Mouse (Mus musculus): Measurements from ENCODE around the gene Napepld. TPM values are rescaled to one million over a fixed set of nuclear protein-coding genes. Genes with fewer than 3 reads are reported as not detected.
"Not testable (repeated sequence)": the region's sequence is repeated elsewhere in the genome, so short reads cannot be mapped to it uniquely, and the experiment has no call there.

Gene Napepld
- polyA plus RNA-seq, 1 experiment from 2014 or later = 4.2 TPM

DNA sequence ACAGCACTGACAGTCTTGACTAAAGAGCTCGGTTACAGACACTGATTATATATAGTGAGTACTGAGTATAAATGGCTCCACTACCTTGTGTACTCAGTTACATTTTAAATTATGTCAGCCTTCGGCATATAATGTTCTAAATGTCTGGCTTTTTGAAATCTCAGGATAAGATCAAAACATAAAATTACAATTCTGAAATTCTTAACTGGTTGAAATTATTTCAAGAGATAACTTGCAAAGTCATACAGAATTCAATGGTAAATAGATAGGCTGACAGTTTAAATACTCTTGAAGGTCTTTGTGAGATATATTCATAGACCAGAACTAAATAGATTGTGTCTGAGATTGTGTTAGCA, 791 bp upstream of the Napepld start:
- Histone ChIP-seq H3K4me3 (ENCODE audit: low read depth, low read length) (peak overlapping the region; percentile 55), H3K36me3 (ENCODE audit: control insufficient read depth, insufficient read depth, low read length) (no peaks in the 10 kb centered on the region), H3K9me3 (replicated peaks; ENCODE audit: control insufficient read depth, low read length) (no peaks in the 10 kb centered on the region), H3K9ac (ENCODE audit: low read depth, low read length) (peak overlapping the region; percentile 81), H3K4me1 (ENCODE audit: control insufficient read depth, insufficient read depth, low read length) (no peaks in the 10 kb centered on the region; the same call in 1 of the 2 replicates), H3K4me2 (peak overlapping the region; percentile 90), H3K27me3 (ENCODE audit: control insufficient read depth, insufficient read depth, low read length) (no peaks in the 10 kb centered on the region), H3K27ac (ENCODE audit: low read depth, low read length) (peak overlapping the region; percentile 90)
- 58% methylated on average over 2 of the region's 2 CpGs for WGBS (ENCODE audit: insufficient replicate concordance)
- no peak; the same call in 1 of the 2 replicates for ATAC-seq (replicated peaks; ENCODE audit: insufficient number of reproducible peaks, low FRiP score, low TSS enrichment)

DNA sequence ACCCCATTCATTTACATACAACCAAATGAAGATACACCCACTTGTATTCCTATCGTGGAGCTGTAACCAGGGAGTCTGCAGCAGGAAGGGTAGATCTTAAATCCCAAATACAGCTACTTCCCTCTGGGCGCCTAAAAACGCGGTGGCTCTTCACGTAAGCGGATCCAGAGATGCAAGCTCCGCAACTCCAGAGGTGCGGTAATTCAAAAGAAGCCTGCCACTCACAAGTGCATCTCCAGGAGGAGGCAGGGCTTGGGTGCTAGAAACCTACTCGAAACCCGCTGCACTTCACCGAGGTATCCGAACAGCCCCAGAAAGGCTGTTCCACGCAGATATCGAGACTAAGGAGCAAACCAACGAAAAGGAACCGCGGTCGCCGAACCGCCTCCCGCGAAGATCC, 262 bp downstream of the Napepld start:
- no peaks in the 10 kb centered on the region; the same call in 1 of the 2 replicates for H3K4me1 ChIP-seq (ENCODE audit: control insufficient read depth, insufficient read depth, low read length)
- no peaks in the 10 kb centered on the region for H3K9me3 ChIP-seq (replicated peaks; ENCODE audit: control insufficient read depth, low read length)
- no peaks in the 10 kb centered on the region for H3K36me3 ChIP-seq (ENCODE audit: control insufficient read depth, insufficient read depth, low read length)
- H3K27ac ChIP-seq (ENCODE audit: low read depth, low read length) = peak overlapping the region; percentile 90; the same call in 1 of the 2 replicates
- WGBS (ENCODE audit: insufficient replicate concordance) = under 1% methylated on average over 22 of the region's 22 CpGs
- ATAC-seq (replicated peaks; ENCODE audit: insufficient number of reproducible peaks, low FRiP score, low TSS enrichment) = no peak
- H3K4me2 ChIP-seq = peak overlapping the region; percentile 90
- peak overlapping the region; percentile 72 for H3K9ac ChIP-seq (ENCODE audit: low read depth, low read length)
- H3K27me3 ChIP-seq (ENCODE audit: control insufficient read depth, insufficient read depth, low read length) = no peaks in the 10 kb centered on the region
- peak overlapping the region; percentile 55 for H3K4me3 ChIP-seq (ENCODE audit: low read depth, low read length)

DNA sequence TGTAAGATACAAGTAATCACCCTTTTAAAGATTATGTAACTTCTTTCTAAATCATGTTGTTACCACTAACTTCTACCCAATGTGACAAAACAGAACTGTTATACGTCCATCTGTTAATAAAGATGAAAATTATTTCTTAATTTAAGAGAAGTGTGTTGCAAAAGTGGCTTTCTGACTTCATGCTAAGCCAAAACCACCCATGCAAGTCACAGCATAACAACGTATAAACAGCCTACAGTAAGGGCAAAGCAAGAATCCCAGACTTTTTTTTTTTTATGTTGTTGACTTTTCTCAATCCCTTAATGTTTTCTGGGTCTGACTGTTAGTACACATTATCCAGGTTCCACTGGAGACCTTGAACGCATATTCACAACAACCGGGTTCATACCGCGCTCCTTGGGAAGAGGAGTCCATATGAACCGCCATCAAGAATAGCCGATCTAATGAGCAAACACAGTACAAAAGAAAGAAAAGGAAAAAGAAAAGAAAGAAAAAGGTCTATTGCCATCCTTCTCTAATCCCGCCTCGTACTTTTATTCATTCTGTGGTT, 849 bp downstream of the Napepld start:
- peak overlapping the region; percentile 72 for H3K9ac ChIP-seq (ENCODE audit: low read depth, low read length)
- H3K27me3 ChIP-seq (ENCODE audit: control insufficient read depth, insufficient read depth, low read length) = no peaks in the 10 kb centered on the region
- no peaks in the 10 kb centered on the region for H3K36me3 ChIP-seq (ENCODE audit: control insufficient read depth, insufficient read depth, low read length)
- peak overlapping the region; percentile 55 for H3K4me3 ChIP-seq (ENCODE audit: low read depth, low read length)
- no peaks in the 10 kb centered on the region for H3K9me3 ChIP-seq (replicated peaks; ENCODE audit: control insufficient read depth, low read length)
- ATAC-seq (replicated peaks; ENCODE audit: insufficient number of reproducible peaks, low FRiP score, low TSS enrichment) = no peak
- H3K27ac ChIP-seq (ENCODE audit: low read depth, low read length) = no peak overlapping the region
- H3K4me2 ChIP-seq = peak overlapping the region; percentile 90
- WGBS (ENCODE audit: insufficient replicate concordance) = 21% methylated on average over 10 of the region's 10 CpGs
- no peaks in the 10 kb centered on the region; the same call in 1 of the 2 replicates for H3K4me1 ChIP-seq (ENCODE audit: control insufficient read depth, insufficient read depth, low read length)

DNA sequence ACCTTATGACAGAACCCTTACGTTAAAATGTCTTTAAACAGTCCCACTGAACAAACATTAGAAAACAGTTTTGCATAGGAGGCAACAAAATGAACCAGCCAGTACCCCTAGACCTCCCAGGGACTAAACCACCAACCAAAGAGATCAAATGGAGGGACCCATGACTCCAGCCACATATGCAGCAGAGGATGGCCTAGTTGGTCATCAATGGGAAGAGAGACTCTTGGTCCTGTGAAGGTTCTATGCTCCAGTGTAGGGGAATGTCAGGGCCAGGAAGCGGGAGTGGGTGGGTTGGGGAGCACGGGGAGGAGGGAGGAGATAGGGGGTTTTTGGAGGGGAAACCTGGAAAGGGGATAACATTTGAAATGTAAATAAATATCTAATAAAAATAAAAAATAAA, 1.6 kb downstream of the Napepld start:
- WGBS (ENCODE audit: insufficient replicate concordance) = 91% methylated on average over 3 of the region's 3 CpGs
- H3K4me2 ChIP-seq; H3K9ac ChIP-seq (ENCODE audit: low read depth, low read length); H3K36me3 ChIP-seq (ENCODE audit: control insufficient read depth, insufficient read depth, low read length); H3K4me1 ChIP-seq (ENCODE audit: control insufficient read depth, insufficient read depth, low read length); ATAC-seq (replicated peaks; ENCODE audit: insufficient number of reproducible peaks, low FRiP score, low TSS enrichment); H3K9me3 ChIP-seq (replicated peaks; ENCODE audit: control insufficient read depth, low read length); H3K27me3 ChIP-seq (ENCODE audit: control insufficient read depth, insufficient read depth, low read length); H3K4me3 ChIP-seq (ENCODE audit: low read depth, low read length); H3K27ac ChIP-seq (ENCODE audit: low read depth, low read length): not testable (repeated sequence)

DNA sequence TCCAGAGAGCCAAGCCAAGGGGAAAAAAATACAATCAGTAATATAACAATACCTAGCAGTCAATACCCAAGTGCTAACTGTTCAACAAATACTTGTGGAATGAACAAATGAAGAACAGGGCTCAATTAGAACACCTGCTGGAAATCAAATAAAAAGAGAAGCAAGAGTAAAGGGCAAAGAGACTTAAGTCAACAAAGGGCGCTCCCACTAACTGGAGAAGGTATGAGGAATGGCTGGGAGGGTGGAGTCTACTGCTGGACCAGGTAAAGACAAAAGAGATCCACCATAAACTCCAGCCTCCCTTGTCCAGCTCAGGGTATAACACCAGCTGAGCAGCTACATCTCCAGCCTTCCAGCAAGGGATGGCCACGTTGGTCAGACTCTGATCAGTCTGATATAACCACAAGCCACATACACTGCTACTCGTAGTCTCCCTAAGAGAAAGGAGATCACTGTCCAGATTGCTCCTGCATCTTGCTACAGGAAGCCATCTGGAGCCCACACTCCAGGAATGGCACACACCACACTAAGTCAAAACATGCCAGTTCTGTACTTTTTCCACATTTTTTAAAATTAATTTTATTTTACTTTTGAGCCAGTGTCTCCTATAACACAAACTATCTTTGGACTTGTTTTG, 6.2 kb downstream of the Napepld start:
- Histone ChIP-seq H3K4me1 (ENCODE audit: control insufficient read depth, insufficient read depth, low read length) (no peaks in the 10 kb centered on the region), H3K36me3 (ENCODE audit: control insufficient read depth, insufficient read depth, low read length) (no peaks in the 10 kb centered on the region), H3K27ac (ENCODE audit: low read depth, low read length) (no peak overlapping the region), H3K27me3 (ENCODE audit: control insufficient read depth, insufficient read depth, low read length) (no peaks in the 10 kb centered on the region), H3K4me2 (no peak overlapping the region), H3K9ac (ENCODE audit: low read depth, low read length) (no peak overlapping the region), H3K4me3 (ENCODE audit: low read depth, low read length) (no peak overlapping the region), H3K9me3 (replicated peaks; ENCODE audit: control insufficient read depth, low read length) (no peaks in the 10 kb centered on the region)
- 80% methylated on average over 3 of the region's 3 CpGs for WGBS (ENCODE audit: insufficient replicate concordance)
- ATAC-seq (replicated peaks; ENCODE audit: insufficient number of reproducible peaks, low FRiP score, low TSS enrichment) = no peak

DNA sequence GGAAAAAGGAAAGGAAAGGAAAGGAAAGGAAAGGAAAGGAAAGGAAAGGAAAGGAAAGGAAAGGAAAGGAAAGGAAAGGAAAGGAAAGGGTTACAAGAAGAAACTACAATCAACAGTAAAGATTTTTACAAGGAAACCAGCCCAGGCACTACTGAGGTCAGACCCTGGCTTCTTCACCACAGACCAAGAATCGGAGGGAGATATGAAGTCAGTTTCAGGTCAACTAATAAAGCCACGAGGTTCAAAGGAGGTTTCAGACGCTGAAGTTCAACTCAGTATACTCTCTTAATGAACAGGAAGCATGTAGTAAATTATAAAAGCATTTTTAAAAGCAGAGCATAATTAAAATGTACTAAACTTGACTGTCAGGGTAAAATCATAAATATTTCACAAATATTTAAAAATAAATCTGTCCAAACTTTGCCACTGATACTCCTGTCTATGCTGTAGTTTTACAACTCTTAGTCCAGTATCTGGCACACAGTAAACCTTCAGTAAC, 7.8 kb downstream of the Napepld start:
- ATAC-seq (replicated peaks; ENCODE audit: insufficient number of reproducible peaks, low FRiP score, low TSS enrichment) = no peak
- Histone ChIP-seq H3K27ac (ENCODE audit: low read depth, low read length) (no peak overlapping the region), H3K27me3 (ENCODE audit: control insufficient read depth, insufficient read depth, low read length) (no peaks in the 10 kb centered on the region), H3K9ac (ENCODE audit: low read depth, low read length) (no peak overlapping the region), H3K4me2 (no peak overlapping the region), H3K9me3 (replicated peaks; ENCODE audit: control insufficient read depth, low read length) (no peaks in the 10 kb centered on the region), H3K36me3 (ENCODE audit: control insufficient read depth, insufficient read depth, low read length) (no peaks in the 10 kb centered on the region), H3K4me1 (ENCODE audit: control insufficient read depth, insufficient read depth, low read length) (no peaks in the 10 kb centered on the region), H3K4me3 (ENCODE audit: low read depth, low read length) (no peak overlapping the region)
- WGBS (ENCODE audit: insufficient replicate concordance) = 61% methylated on average over 3 of the region's 3 CpGs

DNA sequence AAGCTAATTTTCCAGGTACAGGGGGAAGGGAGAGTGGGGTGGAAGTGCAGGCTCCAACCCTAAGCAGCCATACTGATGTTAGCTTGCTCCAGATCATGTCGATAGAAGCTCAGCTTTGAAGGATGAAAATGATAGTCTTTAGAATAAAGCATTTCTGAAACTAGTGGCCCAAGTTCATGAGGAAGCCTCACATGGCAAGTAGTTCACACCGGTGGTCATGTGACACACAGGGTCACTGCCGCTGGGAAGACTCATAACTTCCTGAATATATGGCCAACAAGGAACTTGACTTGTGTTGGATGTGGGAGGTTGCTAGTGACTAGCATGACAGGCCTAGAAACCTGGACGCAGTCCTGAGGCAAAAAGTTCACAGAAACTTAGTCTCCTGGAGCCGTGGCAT, 9.0 kb downstream of the Napepld start:
- Histone ChIP-seq H3K27me3 (ENCODE audit: control insufficient read depth, insufficient read depth, low read length) (no peaks in the 10 kb centered on the region), H3K4me1 (ENCODE audit: control insufficient read depth, insufficient read depth, low read length) (no peaks in the 10 kb centered on the region), H3K36me3 (ENCODE audit: control insufficient read depth, insufficient read depth, low read length) (no peaks in the 10 kb centered on the region), H3K4me2 (no peak overlapping the region), H3K4me3 (ENCODE audit: low read depth, low read length) (no peak overlapping the region), H3K27ac (ENCODE audit: low read depth, low read length) (no peak overlapping the region), H3K9me3 (replicated peaks; ENCODE audit: control insufficient read depth, low read length) (no peaks in the 10 kb centered on the region), H3K9ac (ENCODE audit: low read depth, low read length) (no peak overlapping the region)
- ATAC-seq (replicated peaks; ENCODE audit: insufficient number of reproducible peaks, low FRiP score, low TSS enrichment) = no peak
- WGBS (ENCODE audit: insufficient replicate concordance) = 91% methylated on average over 5 of the region's 5 CpGs

DNA sequence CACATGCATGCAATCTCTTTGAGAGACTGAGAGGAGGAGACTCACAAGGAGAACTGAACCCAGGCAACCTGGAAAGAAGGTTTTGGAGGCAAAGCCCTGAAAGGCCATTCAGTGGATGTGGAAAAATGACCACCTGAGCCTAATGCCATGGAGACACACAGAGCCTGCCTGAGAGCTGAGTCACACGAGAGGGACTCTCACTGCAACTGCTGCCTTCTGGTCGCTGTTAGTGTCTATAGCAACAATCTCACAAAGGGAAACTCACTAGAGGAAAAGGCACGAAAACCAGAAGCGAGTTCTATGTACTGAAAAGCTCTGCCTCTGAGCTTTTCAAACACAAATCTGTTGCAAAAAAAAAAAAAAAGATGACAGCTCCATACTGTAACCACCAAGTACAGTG, 14.2 kb downstream of the Napepld start:
- ATAC-seq (replicated peaks; ENCODE audit: insufficient number of reproducible peaks, low FRiP score, low TSS enrichment) = no peak
- Histone ChIP-seq H3K4me1 (ENCODE audit: control insufficient read depth, insufficient read depth, low read length) (no peaks in the 10 kb centered on the region), H3K4me3 (ENCODE audit: low read depth, low read length) (no peak overlapping the region), H3K27me3 (ENCODE audit: control insufficient read depth, insufficient read depth, low read length) (no peaks in the 10 kb centered on the region), H3K9ac (ENCODE audit: low read depth, low read length) (no peak overlapping the region), H3K27ac (ENCODE audit: low read depth, low read length) (no peak overlapping the region), H3K9me3 (replicated peaks; ENCODE audit: control insufficient read depth, low read length) (no peaks in the 10 kb centered on the region), H3K36me3 (ENCODE audit: control insufficient read depth, insufficient read depth, low read length) (no peaks in the 10 kb centered on the region), H3K4me2 (no peak overlapping the region)
- WGBS (ENCODE audit: insufficient replicate concordance) = 35% methylated on average over 4 of the region's 4 CpGs

DNA sequence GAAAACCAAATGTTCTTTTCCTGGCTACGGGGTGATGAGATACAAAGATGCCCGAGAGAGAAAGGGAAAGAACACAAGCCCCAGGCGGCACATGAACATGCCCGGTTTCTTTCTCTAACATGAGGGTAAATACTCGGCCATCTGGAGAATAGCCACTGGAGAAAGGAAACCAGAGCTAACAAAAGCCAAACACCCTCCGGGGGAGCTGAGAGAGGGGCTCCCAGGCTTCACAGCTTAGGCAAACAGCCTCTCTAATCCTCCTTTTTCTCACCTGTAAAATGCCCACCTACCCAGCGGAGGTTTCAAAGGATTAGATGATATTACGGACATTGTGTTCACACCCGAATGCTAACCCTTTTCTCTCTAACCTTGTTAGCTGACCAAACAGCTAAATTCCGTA, 16.2 kb downstream of the Napepld start:
- H3K27me3 ChIP-seq (ENCODE audit: control insufficient read depth, insufficient read depth, low read length) = no peaks in the 10 kb centered on the region
- 0 out of 2 replicates have a peak, but pooled peaks cover 5% of the 10 kb centered on the region for H3K4me1 ChIP-seq (ENCODE audit: control insufficient read depth, insufficient read depth, low read length)
- H3K9me3 ChIP-seq (replicated peaks; ENCODE audit: control insufficient read depth, low read length) = no peaks in the 10 kb centered on the region
- H3K27ac ChIP-seq (ENCODE audit: low read depth, low read length) = no peak overlapping the region
- H3K4me3 ChIP-seq (ENCODE audit: low read depth, low read length) = no peak overlapping the region
- WGBS (ENCODE audit: insufficient replicate concordance) = 63% methylated on average over 10 of the region's 10 CpGs
- no peaks in the 10 kb centered on the region for H3K36me3 ChIP-seq (ENCODE audit: control insufficient read depth, insufficient read depth, low read length)
- ATAC-seq (replicated peaks; ENCODE audit: insufficient number of reproducible peaks, low FRiP score, low TSS enrichment) = no peak
- no peak overlapping the region for H3K9ac ChIP-seq (ENCODE audit: low read depth, low read length)
- H3K4me2 ChIP-seq = no peak overlapping the region

Data from heart, embryonic 11.5 days (tissue).